Mouse (Mus musculus) heart, adult 2 months (tissue): ENCODE data around the gene Sh3bgrl3. TPM values are rescaled to one million over a fixed set of nuclear protein-coding genes. Genes with fewer than 3 reads are reported as not detected.

Experiments
- DNase-seq, 2 experiments: peaks; one replicate each; pipeline ENCODE4 v3.0.0; 2021
- H3K27ac ChIP-seq: fragments of 200-600 bp; 2 replicates; pipeline ENCODE4 v1.8.1; 2022
- H3K27me3 ChIP-seq: fragments of 200-500 bp; 2 replicates; pipeline ENCODE4 v1.6.1; 2012; ENCODE audit warnings: mild to moderate bottlenecking, low read length, inconsistent platforms, mixed read lengths; ENCODE audit not compliant: control insufficient read depth, insufficient read depth
- H3K36me3 ChIP-seq: fragments of 200-500 bp; 2 replicates; pipeline ENCODE4 v1.6.1; 2012; ENCODE audit warnings: low read length, inconsistent platforms; ENCODE audit not compliant: control insufficient read depth, insufficient read depth
- H3K4me1 ChIP-seq: fragments of 200-500 bp; 2 replicates; pipeline ENCODE4 v1.6.1; 2011; ENCODE audit warnings: low read length; ENCODE audit not compliant: control insufficient read depth, insufficient read depth
- H3K4me3 ChIP-seq: fragments of 200-600 bp; 2 replicates; pipeline ENCODE4 v1.8.1; 2022
- H3K79me2 ChIP-seq: fragments of 200-500 bp; replicated peaks from 2 replicates; pipeline ENCODE4 v1.6.1; 2012; ENCODE audit warnings: mild to moderate bottlenecking, inconsistent platforms, low read length, moderate library complexity, mixed read lengths; ENCODE audit not compliant: control insufficient read depth, insufficient read depth
- H3K9ac ChIP-seq: fragments of 200-500 bp; 2 replicates; pipeline ENCODE4 v1.6.1; 2012; ENCODE audit warnings: low read depth, mild to moderate bottlenecking, control low read depth, inconsistent platforms, low read length, mixed read lengths
- CTCF ChIP-seq: fragments of 200-600 bp; IDR thresholded peaks from 2 replicates; pipeline ENCODE4 v1.8.1; 2022; ENCODE audit warnings: antibody characterized with exemption, mild to moderate bottlenecking, moderate library complexity
- EP300 ChIP-seq: fragments of 200-500 bp; IDR thresholded peaks from 2 replicates; pipeline ENCODE4 v1.6.1; 2011; ENCODE audit warnings: low read depth, low read length, control low read depth; ENCODE audit not compliant: insufficient read depth
- POLR2A ChIP-seq: fragments of 200-500 bp; IDR thresholded peaks from 2 replicates; pipeline ENCODE4 v1.6.1; 2011; ENCODE audit warnings: mild to moderate bottlenecking, low read depth, low read length, control low read depth; ENCODE audit not compliant: insufficient read depth
- WGBS: fragments of 180-500 bp; shearing (Covaris S2); methylation state at CpG from one replicate; pipeline ENCODE4 v1.1.7; 2018; 5-methylcytosine and 5-hydroxymethylcytosine counted together
- intact Hi-C: fragments of 180-260 bp; cut with DNase I; formaldehyde crosslinking; loops from one replicate; pipeline ENCODE4 v1.15.1; 2025
- polyA plus RNA-seq: library from polyadenylated mRNA; depleted of rRNA; stranded (reverse); fragments of >200 nt; gene quantifications from 2 replicates; pipeline ENCODE4 v1.2.3, GENCODE M21; 2012
- total RNA-seq, 2 experiments: library from RNA; stranded (reverse); gene quantifications; 2 replicates each; pipeline ENCODE4 v1.2.3; 2021

The Sh3bgrl3 gene
- total and polyA plus RNA-seq, 3 experiments, result 34.3 to 139 (median 45.7) TPM

DNA sequence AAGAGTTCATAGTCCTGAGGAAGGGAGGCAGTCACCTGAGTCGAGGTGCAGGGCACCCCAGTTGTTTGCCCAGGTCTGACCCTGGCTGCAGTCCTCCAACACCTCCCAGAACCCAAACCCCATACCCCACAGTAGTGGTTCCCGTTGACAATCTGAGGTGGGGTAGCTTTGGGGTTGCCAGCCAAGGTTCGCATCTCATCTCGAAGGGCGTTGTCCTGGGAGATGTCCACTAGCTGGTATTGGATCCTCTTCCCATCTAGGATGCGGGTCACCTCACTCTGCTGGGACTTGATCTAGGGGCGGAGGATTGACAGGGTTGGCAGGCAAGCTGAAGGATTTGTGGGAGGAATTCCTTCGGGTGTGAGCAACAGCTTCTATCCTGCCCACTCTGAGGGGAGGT lies 796 bp downstream of the Sh3bgrl3 start:
- no peak for TF ChIP-seq EP300
- no peak for TF ChIP-seq CTCF
- TF ChIP-seq POLR2A, result no peak
- peak overlapping the region; percentile 93 for H3K27ac ChIP-seq

DNA sequence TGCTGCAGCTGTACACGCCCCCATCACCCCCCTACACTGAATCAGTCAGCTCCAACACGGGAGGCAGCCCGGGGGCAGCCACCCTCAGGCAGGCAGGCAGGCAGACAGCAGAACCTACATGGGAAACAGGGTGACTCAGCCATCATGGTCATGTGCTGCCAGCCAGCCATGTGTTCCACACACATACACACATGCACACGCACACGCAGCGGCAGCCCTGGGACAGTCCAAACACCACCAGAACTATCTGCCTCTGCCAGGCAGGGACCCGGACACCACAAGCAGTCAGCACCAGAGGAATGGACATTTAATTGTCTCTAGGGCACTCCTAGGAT lies 1.5 kb downstream of the Sh3bgrl3 start:
- Histone ChIP-seq H3K36me3 (no peaks in the 10 kb centered on the region), H3K9ac (no peak overlapping the region), H3K27me3 (no peaks in the 10 kb centered on the region), H3K4me1 (no peaks in the 10 kb centered on the region; the same call in 1 of the 2 replicates), H3K27ac (no peak overlapping the region), H3K4me3 (no peak overlapping the region), H3K79me2 (no peaks in the 10 kb centered on the region)
- intact Hi-C loops, result no loop called here
- TF ChIP-seq CTCF (no peak), EP300 (no peak)
- WGBS, result 84% methylated on average over 7 of the region's 7 CpGs
- DNase-seq, result no peak

More for the DNA sequence above, 796 bp downstream of the Sh3bgrl3 start:
- Histone ChIP-seq H3K9ac (peak overlapping the region; percentile 80), H3K27me3 (no peaks in the 10 kb centered on the region), H3K4me3 (peak overlapping the region; percentile 93), H3K79me2 (no peaks in the 10 kb centered on the region), H3K4me1 (no peaks in the 10 kb centered on the region; the same call in 1 of the 2 replicates), H3K36me3 (no peaks in the 10 kb centered on the region)
- WGBS, result 45% methylated on average over 8 of the region's 8 CpGs
- intact Hi-C loops, result loop anchor here (2.0 kb wide), 1 partner anchor 33 kb away; no protein-coding TSS in a partner anchor
- DNase-seq, result no peak

DNA sequence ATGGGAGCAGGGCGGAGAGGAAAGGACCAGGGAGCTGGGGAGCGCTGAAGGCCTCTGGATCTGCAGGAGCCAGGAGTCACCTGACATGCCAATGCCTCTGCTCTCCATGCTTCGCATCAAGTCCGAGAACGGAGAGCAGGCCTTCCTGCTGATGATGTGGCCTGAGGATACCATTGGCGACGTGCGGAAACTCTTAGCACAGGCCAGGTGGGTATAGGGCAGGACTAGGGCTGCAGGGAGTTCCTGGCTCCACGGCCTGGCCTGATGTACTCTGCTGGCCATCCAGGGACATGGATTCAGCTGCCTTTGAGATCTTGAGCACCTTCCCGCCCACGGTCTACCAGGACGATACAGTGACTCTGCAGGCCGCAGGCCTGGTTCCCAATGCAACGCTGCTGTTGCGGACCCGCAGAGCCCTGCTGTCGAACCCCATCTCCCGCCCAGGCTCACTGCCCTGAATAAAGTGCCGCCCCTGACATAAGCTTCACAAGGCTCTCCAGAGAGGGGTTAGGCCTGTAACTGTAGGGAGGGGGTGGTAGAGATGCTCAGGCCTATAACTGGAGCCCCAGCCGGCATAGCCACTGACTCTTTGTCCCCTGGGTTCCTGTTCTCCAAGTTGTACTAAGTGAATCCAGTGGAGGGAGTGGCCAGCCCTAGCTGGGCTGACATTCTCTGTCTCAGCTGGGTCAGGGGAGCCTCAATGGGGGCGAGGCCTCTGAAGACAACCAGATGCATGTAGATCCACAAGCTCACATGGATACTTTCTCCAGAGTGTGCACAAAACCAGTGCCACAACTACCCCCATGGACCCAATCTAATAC lies 2.1 kb downstream of the Sh3bgrl3 start:
- intact Hi-C loops, result no loop called here
- Histone ChIP-seq H3K27me3 (no peaks in the 10 kb centered on the region), H3K4me3 (no peak overlapping the region), H3K79me2 (no peaks in the 10 kb centered on the region), H3K27ac (no peak overlapping the region), H3K9ac (no peak overlapping the region), H3K36me3 (no peaks in the 10 kb centered on the region), H3K4me1 (no peaks in the 10 kb centered on the region; the same call in 1 of the 2 replicates)
- DNase-seq, result no peak
- WGBS, result 89% methylated on average over 21 of the region's 21 CpGs
- TF ChIP-seq EP300 (no peak), POLR2A (no peak), CTCF (no peak)

DNA sequence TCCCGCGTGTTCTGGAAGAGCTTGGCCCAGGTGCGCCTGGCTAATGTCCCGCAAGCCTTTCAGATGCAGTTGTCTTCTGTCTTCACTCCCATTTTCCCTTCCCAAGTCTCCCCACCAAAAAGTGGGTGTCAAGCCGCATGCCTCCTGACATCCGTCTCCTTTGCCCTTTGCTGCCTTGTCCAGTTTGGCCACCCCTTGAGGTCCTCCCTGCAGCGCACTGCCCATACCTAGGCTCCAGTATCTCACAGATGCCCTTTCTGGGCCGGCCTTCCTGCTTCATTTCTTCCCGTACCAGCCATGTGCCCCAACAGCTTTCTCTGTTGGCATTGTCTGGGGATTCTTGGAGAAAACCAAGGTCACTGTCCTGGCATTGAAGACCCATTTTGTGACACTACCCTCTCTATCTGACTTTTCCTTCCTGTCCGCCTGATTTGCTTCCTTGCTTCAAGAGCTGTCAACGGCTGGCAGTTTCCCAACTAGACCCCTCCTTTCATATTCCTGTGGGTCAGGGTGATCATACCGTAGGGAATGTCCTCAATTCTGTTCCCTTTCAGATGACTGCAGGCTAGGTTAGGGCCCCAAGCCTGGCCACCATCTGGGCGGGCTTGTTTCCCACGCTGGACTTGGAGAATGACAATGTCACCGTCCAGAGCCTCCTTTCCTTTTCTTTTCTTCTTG lies 3.1 kb downstream of the Sh3bgrl3 start:
- no peaks in the 10 kb centered on the region for H3K36me3 ChIP-seq
- intact Hi-C loops, result loop anchor here (2.0 kb wide), 1 partner anchor 33 kb away; no protein-coding TSS in a partner anchor
- H3K4me3 ChIP-seq, result no peak overlapping the region
- H3K27me3 ChIP-seq, result no peaks in the 10 kb centered on the region
- H3K9ac ChIP-seq, result no peak overlapping the region
- no peak overlapping the region for H3K27ac ChIP-seq
- TF ChIP-seq CTCF (no peak), POLR2A (no peak), EP300 (no peak)
- no peaks in the 10 kb centered on the region; the same call in 1 of the 2 replicates for H3K4me1 ChIP-seq
- no peaks in the 10 kb centered on the region for H3K79me2 ChIP-seq
- DNase-seq, result no peak
- WGBS, result 76% methylated on average over 15 of the region's 15 CpGs

DNA sequence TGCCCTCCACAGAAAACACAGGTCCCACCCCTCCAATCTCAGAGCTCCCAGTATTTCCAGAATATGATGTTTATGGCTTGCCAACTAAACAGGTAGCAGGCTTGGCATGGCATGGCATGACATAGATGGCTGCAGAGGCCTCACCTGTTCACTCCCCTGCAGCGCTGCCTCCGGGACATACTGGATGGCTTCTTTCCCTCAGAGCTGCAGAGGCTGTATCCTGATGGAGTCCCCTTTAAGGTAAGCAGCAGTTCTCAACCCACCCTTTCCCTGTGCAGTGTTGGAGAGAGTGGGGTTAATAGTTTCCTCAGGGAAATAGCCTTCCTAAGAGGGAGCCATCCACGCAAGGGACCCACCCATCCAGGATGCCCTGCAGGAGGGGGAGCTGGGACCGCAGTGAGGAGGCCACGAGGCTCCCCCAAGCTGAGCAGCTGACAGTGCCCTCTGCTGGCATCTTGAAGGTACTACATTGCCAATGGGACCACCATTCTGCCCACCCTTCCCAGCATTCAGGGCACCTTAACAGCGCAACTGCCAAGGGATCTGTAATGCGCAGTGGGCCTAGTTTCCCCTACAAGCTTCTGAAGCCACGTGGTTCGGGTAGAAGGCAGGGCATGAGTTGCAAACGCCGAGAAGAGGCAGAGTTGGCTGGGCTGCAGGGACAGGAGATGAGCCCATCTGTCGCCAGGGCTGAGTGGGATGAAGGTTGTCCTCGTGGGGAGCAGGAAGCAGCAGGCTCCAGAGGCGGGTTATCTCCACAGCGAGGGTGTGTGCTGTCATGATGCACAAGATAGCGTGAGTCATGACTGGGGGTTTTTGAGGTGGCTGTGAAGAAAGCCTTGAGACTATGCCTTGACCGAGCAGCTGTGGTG lies 4.7 kb downstream of the Sh3bgrl3 start:
- Histone ChIP-seq H3K4me1 (no peaks in the 10 kb centered on the region), H3K79me2 (no peaks in the 10 kb centered on the region), H3K9ac (no peak overlapping the region), H3K27ac (no peak overlapping the region), H3K27me3 (no peaks in the 10 kb centered on the region), H3K36me3 (no peaks in the 10 kb centered on the region), H3K4me3 (no peak overlapping the region)
- 18% methylated on average over 17 of the region's 17 CpGs for WGBS
- intact Hi-C loops, result loop anchor here (2.0 to 5.0 kb wide), 2 partner anchors 31 to 87 kb away; no protein-coding TSS in a partner anchor
- peak; percentile 45 to 55 for DNase-seq
- TF ChIP-seq CTCF (peak; percentile 94), EP300 (no peak)
